21 mouse cellular contexts compared by ENCODE assay signal in genomic region chr19:32234717-32235434, GRCm38 (mm10).
DNase-seq lines count a peak whose midpoint lies in the region; ATAC-seq and TF ChIP-seq lines count a peak whose summit lies in the region.
"Had no signal": no experiment of that assay in that cellular context is flagged by ENCODE, and none has a peak within 500 bp of the region (broad histone marks: within the 10 kb centered on the region; RNA-seq: fewer than 3 reads in every experiment).

No protein-coding gene starts in this region.

- H3K9me3 ChIP-seq in embryonic facial prominence, embryonic 14.5 days (ENCODE audit: control insufficient read depth, low read length), result no peaks in the 10 kb centered on the region
- no peaks in the 10 kb centered on the region for H3K9me3 ChIP-seq in limb, embryonic 14.5 days (ENCODE audit: control insufficient read depth, low read length)
- H3K9me3 ChIP-seq in heart, embryonic 12.5 days (replicated peaks), result no peaks in the 10 kb centered on the region
- H3K9me3 ChIP-seq: embryonic facial prominence, embryonic 12.5 days; forebrain, embryonic 10.5 days; intestine, embryonic 15.5 days had no signal

- no peak overlapping the region for H3K4me3 ChIP-seq in embryonic facial prominence, embryonic 14.5 days (ENCODE audit: low read depth, low read length)
- H3K4me3 ChIP-seq in limb, embryonic 14.5 days (replicated peaks; ENCODE audit: low read length), result no peak overlapping the region
- H3K4me3 ChIP-seq in heart, embryonic 12.5 days, result no peak overlapping the region
- H3K4me3 ChIP-seq: embryonic facial prominence, embryonic 12.5 days; forebrain, embryonic 10.5 days; heart, adult 2 months; intestine, embryonic 15.5 days; myocyte had no signal

- no peaks in the 10 kb centered on the region for H3K36me3 ChIP-seq in embryonic facial prominence, embryonic 14.5 days (ENCODE audit: control insufficient read depth, insufficient read depth, low read length)
- no peaks in the 10 kb centered on the region for H3K36me3 ChIP-seq in limb, embryonic 14.5 days (ENCODE audit: control insufficient read depth, insufficient read depth, low read length)
- H3K36me3 ChIP-seq in heart, embryonic 12.5 days, result no peaks in the 10 kb centered on the region
- H3K36me3 ChIP-seq: embryonic facial prominence, embryonic 12.5 days; forebrain, embryonic 10.5 days; intestine, embryonic 15.5 days had no signal

- DNase-seq in cerebellum, adult 18-20 months, result no peak
- peak; percentile 46 for DNase-seq in 416B (ENCODE audit: low read depth)
- peak; percentile 59 for DNase-seq in embryonic facial prominence, embryonic 14.5 days (ENCODE audit: low spot score)
- peak; percentile 17 for DNase-seq in limb, embryonic 14.5 days (ENCODE audit: low spot score)
- no peak for DNase-seq in neural tube, embryonic 10.5 days (ENCODE audit: extremely low spot score, low spot score)
- DNase-seq: adrenal gland, postnatal 36 days; cerebellum, adult 9-10 months; kidney, postnatal 14 days; layer of hippocampus, adult 9-11 months; lung, embryonic 14.5 days; lung, postnatal 4 days; midbrain, embryonic 14.5 days; thymus, adult 2 months had no signal

- no peak for TF ChIP-seq POLR2A in limb, embryonic 14.5 days (IDR thresholded peaks at IDR 0.05; ENCODE audit: borderline replicate concordance, extremely low read depth, insufficient read depth, insufficient read length)

- no peaks in the 10 kb centered on the region for H3K27me3 ChIP-seq in embryonic facial prominence, embryonic 14.5 days (replicated peaks; ENCODE audit: control insufficient read depth, insufficient read depth, low read length)
- H3K27me3 ChIP-seq in limb, embryonic 14.5 days (ENCODE audit: control insufficient read depth, insufficient read depth, low read length), result no peaks in the 10 kb centered on the region
- H3K27me3 ChIP-seq in heart, embryonic 12.5 days (replicated peaks), result no peaks in the 10 kb centered on the region
- H3K27me3 ChIP-seq: embryonic facial prominence, embryonic 12.5 days; intestine, embryonic 15.5 days had no signal

- 49% methylated on average over 6 of the region's 6 CpGs for WGBS in embryonic facial prominence, embryonic 14.5 days
- whole genome bisulfite sequencing in limb, embryonic 14.5 days, result 29% methylated on average over 6 of the region's 6 CpGs
- WGBS in heart, embryonic 12.5 days, result 76% methylated on average over 6 of the region's 6 CpGs

- no peak overlapping the region for H3K4me2 ChIP-seq in embryonic facial prominence, embryonic 14.5 days (ENCODE audit: low read depth, low read length)
- no peak overlapping the region for H3K4me2 ChIP-seq in limb, embryonic 14.5 days (replicated peaks; ENCODE audit: low read depth, low read length, severe bottlenecking)
- H3K4me2 ChIP-seq in heart, embryonic 12.5 days, result no peak overlapping the region
- H3K4me2 ChIP-seq: embryonic facial prominence, embryonic 12.5 days; intestine, embryonic 15.5 days; lung, embryonic 14.5 days had no signal

- peaks cover 13% of the 10 kb centered on the region; the same call in 1 of the 2 replicates for H3K4me1 ChIP-seq in embryonic facial prominence, embryonic 14.5 days (ENCODE audit: control insufficient read depth, insufficient read depth, low read length)
- peaks cover 22% of the 10 kb centered on the region for H3K4me1 ChIP-seq in limb, embryonic 14.5 days (ENCODE audit: control insufficient read depth, insufficient read depth, low read length)
- peaks cover 37% of the 10 kb centered on the region for H3K4me1 ChIP-seq in heart, embryonic 12.5 days (replicated peaks)
- H3K4me1 ChIP-seq: intestine, embryonic 15.5 days had no signal

- no peak overlapping the region for H3K27ac ChIP-seq in embryonic facial prominence, embryonic 14.5 days (replicated peaks; ENCODE audit: low read depth, low read length)
- H3K27ac ChIP-seq in limb, embryonic 14.5 days (replicated peaks; ENCODE audit: low read depth, low read length), result no peak overlapping the region
- no peak overlapping the region for H3K27ac ChIP-seq in heart, embryonic 12.5 days (ENCODE audit: poor library complexity, severe bottlenecking)
- H3K27ac ChIP-seq: embryonic facial prominence, embryonic 12.5 days; forebrain, embryonic 10.5 days; heart, adult 2 months; intestine, embryonic 15.5 days had no signal

- no peak overlapping the region for H3K9ac ChIP-seq in embryonic facial prominence, embryonic 14.5 days (ENCODE audit: low read depth, low read length)
- no peak overlapping the region for H3K9ac ChIP-seq in limb, embryonic 14.5 days (ENCODE audit: low read depth, low read length, severe bottlenecking)
- no peak overlapping the region for H3K9ac ChIP-seq in heart, embryonic 12.5 days
- H3K9ac ChIP-seq: embryonic facial prominence, embryonic 12.5 days; intestine, embryonic 15.5 days; lung, embryonic 14.5 days had no signal

- 0 out of 2 replicates have a peak, but pooled peaks have one; percentile 33 for ATAC-seq in cerebellum, adult (ENCODE audit: insufficient number of reproducible peaks, low FRiP score, low TSS enrichment)
- no peak for ATAC-seq in embryonic facial prominence, embryonic 14.5 days (ENCODE audit: low read depth)
- ATAC-seq in limb, embryonic 14.5 days (ENCODE audit: low FRiP score, low read depth), result no peak
- no peak for ATAC-seq in megakaryocyte-erythroid progenitor cell, adult 5-6 weeks (replicated peaks; ENCODE audit: low FRiP score, low TSS enrichment, poor library complexity, severe bottlenecking)
- no peak for ATAC-seq in heart, embryonic 12.5 days (ENCODE audit: insufficient number of reproducible peaks, low FRiP score)
- ATAC-seq: intestine, embryonic 15.5 days had no signal

Comparison
In these comparisons a context has a peak if more than half of its experiments do, and no peak if none do; other contexts are left out.
1. DNase-seq: peak in 416B (single experiment), embryonic facial prominence, embryonic 14.5 days (single experiment) and limb, embryonic 14.5 days (single experiment); none in cerebellum, adult 18-20 months (0 of 2) and neural tube, embryonic 10.5 days (single experiment).